Mouse (Mus musculus): ENCODE measurements around the gene Eftud2. TPM values are rescaled to one million over a fixed set of nuclear protein-coding genes. Genes with fewer than 3 reads are reported as not detected.

The Eftud2 gene
- polyA plus RNA-seq, 1 experiment = 72.5 TPM

- H3K4me3 ChIP-seq (ENCODE audit: control insufficient read depth, low read depth, low read length) = no peak overlapping the region
- no peak overlapping the region for H3K27ac ChIP-seq (ENCODE audit: control insufficient read depth, insufficient read depth, low read depth, low read length)
- H3K36me3 ChIP-seq (ENCODE audit: control insufficient read depth, insufficient read depth, low read length) = peaks cover 2% of the 10 kb centered on the region; the same call in 1 of the 2 replicates
- no peaks in the 10 kb centered on the region for H3K27me3 ChIP-seq (ENCODE audit: control insufficient read depth, insufficient read depth, low read length)
- TF ChIP-seq POLR2A (IDR thresholded peaks at IDR 0.05; ENCODE audit: control insufficient read depth, low read depth, low read length) = no peak
- H3K4me1 ChIP-seq (ENCODE audit: control insufficient read depth, insufficient read depth, low read length) = no peaks in the 10 kb centered on the region
Measured at GRCm38 (mm10) chr11:102803453-102803852, 77.3 kb downstream of the Eftud2 start.

GRCm38 (mm10) chr11:102794157-102794556, 86.6 kb downstream of the Eftud2 start:
- H3K4me3 ChIP-seq (ENCODE audit: control insufficient read depth, low read depth, low read length) = no peak overlapping the region
- no peak overlapping the region for H3K27ac ChIP-seq (ENCODE audit: control insufficient read depth, insufficient read depth, low read depth, low read length)
- H3K27me3 ChIP-seq (ENCODE audit: control insufficient read depth, insufficient read depth, low read length) = no peaks in the 10 kb centered on the region
- no peaks in the 10 kb centered on the region for H3K4me1 ChIP-seq (ENCODE audit: control insufficient read depth, insufficient read depth, low read length)
- TF ChIP-seq POLR2A (IDR thresholded peaks at IDR 0.05; ENCODE audit: control insufficient read depth, low read depth, low read length) (no peak), CTCF (IDR thresholded peaks at IDR 0.05; ENCODE audit: control insufficient read depth, insufficient read depth, insufficient replicate concordance, low read depth, low read length) (no peak)
- H3K36me3 ChIP-seq (ENCODE audit: control insufficient read depth, insufficient read depth, low read length) = no peaks in the 10 kb centered on the region

GRCm38 (mm10) chr11:102791682-102792445, 88.9 kb downstream of the Eftud2 start:
- no peaks in the 10 kb centered on the region for H3K4me1 ChIP-seq (ENCODE audit: control insufficient read depth, insufficient read depth, low read length)
- no peaks in the 10 kb centered on the region for H3K36me3 ChIP-seq (ENCODE audit: control insufficient read depth, insufficient read depth, low read length)
- no peak overlapping the region for H3K27ac ChIP-seq (ENCODE audit: control insufficient read depth, insufficient read depth, low read depth, low read length)
- TF ChIP-seq POLR2A (IDR thresholded peaks at IDR 0.05; ENCODE audit: control insufficient read depth, low read depth, low read length) = no peak
- no peak for TF ChIP-seq CTCF (IDR thresholded peaks at IDR 0.05; ENCODE audit: control insufficient read depth, insufficient read depth, insufficient replicate concordance, low read depth, low read length)
- H3K27me3 ChIP-seq (ENCODE audit: control insufficient read depth, insufficient read depth, low read length) = no peaks in the 10 kb centered on the region
- no peak overlapping the region for H3K4me3 ChIP-seq (ENCODE audit: control insufficient read depth, low read depth, low read length)

Other genes starting within 250 kb of the Eftud2 start
- 36.1 and 38.8 TPM in 2 replicates for gene Meioc, start 217.3 kb downstream of the Eftud2 start, polyA plus RNA-seq (2012; rRNA removed)
- 6.7 and 7.4 TPM in 2 replicates for gene Ccdc43, start 183.2 kb downstream of the Eftud2 start, polyA plus RNA-seq (2012; rRNA removed)
- gene Adam11, start 119.5 kb downstream of the Eftud2 start, polyA plus RNA-seq (2012; rRNA removed) = 12.9 and 14.8 TPM in 2 replicates
- 9.9 and 10.1 TPM in 2 replicates for gene Gjc1, start 61.3 kb downstream of the Eftud2 start, polyA plus RNA-seq (2012; rRNA removed)
- 1.0 and 1.3 TPM in 2 replicates for gene Higd1b, start 45.1 kb downstream of the Eftud2 start, polyA plus RNA-seq (2012; rRNA removed)
- gene Ccdc103, start 219 bp upstream of the Eftud2 start, polyA plus RNA-seq (2012; rRNA removed) = 19.8 and 22.9 TPM in 2 replicates
- gene Fam187a, start 4.2 kb upstream of the Eftud2 start, polyA plus RNA-seq (2012; rRNA removed) = 18.7 and 19.2 TPM in 2 replicates
- gene Gfap, start 19.9 kb upstream of the Eftud2 start, polyA plus RNA-seq (2012; rRNA removed) = 0.32 and 0.62 TPM in 2 replicates
- 25.9 and 26.7 TPM in 2 replicates for gene Kif18b, start 44.1 kb upstream of the Eftud2 start, polyA plus RNA-seq (2012; rRNA removed)
- 0.77 and 0.80 TPM in 2 replicates for gene C1ql1, start 65.7 kb upstream of the Eftud2 start, polyA plus RNA-seq (2012; rRNA removed)
- gene Nmt1, start 147.2 kb upstream of the Eftud2 start, polyA plus RNA-seq (2012; rRNA removed) = 97.3 and 100 TPM in 2 replicates
- gene Dcakd, start 147.3 kb upstream of the Eftud2 start, polyA plus RNA-seq (2012; rRNA removed) = 24.0 and 26.8 TPM in 2 replicates
- 4.9 and 5.5 TPM in 2 replicates for gene Plcd3, start 220.7 kb upstream of the Eftud2 start, polyA plus RNA-seq (2012; rRNA removed)
- 5.7 and 7.2 TPM in 2 replicates for gene Acbd4, start 220.7 kb upstream of the Eftud2 start, polyA plus RNA-seq (2012; rRNA removed)
- gene Hexim1, start 235.2 kb upstream of the Eftud2 start, polyA plus RNA-seq (2012; rRNA removed) = 5.8 and 6.1 TPM in 2 replicates